Mouse (Mus musculus) forebrain, embryonic 11.5 days (tissue): ENCODE data around the gene Hdc. TPM values are rescaled to one million over a fixed set of nuclear protein-coding genes. Genes with fewer than 3 reads are reported as not detected.

Experiments used
- ATAC-seq: fragments of 200-750 bp; cut with Nextera tagmentation; replicated peaks from 2 replicates; pipeline ENCODE4 v1.8.0; 2017; ENCODE audit warnings: moderate TSS enrichment; ENCODE audit not compliant: low FRiP score
- DNase-seq: peaks from one replicate; pipeline ENCODE4 v3.0.0-alpha.2; 2017; ENCODE audit warnings: low spot score
- H3K27ac ChIP-seq: fragments of 300-500 bp; sonication (generic); 2 replicates; pipeline ENCODE4 v1.5.1; 2014; ENCODE audit warnings: low read depth, low read length
- H3K27me3 ChIP-seq: fragments of 300-500 bp; sonication (generic); 2 replicates; pipeline ENCODE4 v1.6.1; 2014; ENCODE audit warnings: mild to moderate bottlenecking, low read length, mixed read lengths; ENCODE audit not compliant: control insufficient read depth, insufficient read depth
- H3K36me3 ChIP-seq: fragments of 300-500 bp; sonication (generic); 2 replicates; pipeline ENCODE4 v1.6.1; 2014; ENCODE audit warnings: mild to moderate bottlenecking, low read length, moderate library complexity, mixed read lengths; ENCODE audit not compliant: control insufficient read depth, insufficient read depth
- H3K4me1 ChIP-seq: fragments of 300-500 bp; sonication (generic); replicated peaks from 2 replicates; pipeline ENCODE4 v1.6.1; 2014; ENCODE audit warnings: low read length, mixed read lengths; ENCODE audit not compliant: control insufficient read depth, insufficient read depth
- H3K4me2 ChIP-seq: fragments of 300-500 bp; sonication (generic); 2 replicates; pipeline ENCODE4 v1.6.1; 2014; ENCODE audit warnings: low read depth, mild to moderate bottlenecking, low read length, moderate library complexity, mixed read lengths; ENCODE audit not compliant: severe bottlenecking
- H3K4me3 ChIP-seq: fragments of 300-500 bp; sonication (generic); 2 replicates; pipeline ENCODE4 v1.5.1; 2014; ENCODE audit warnings: low read depth, low read length
- H3K9ac ChIP-seq: fragments of 300-500 bp; sonication (generic); 2 replicates; pipeline ENCODE4 v1.6.1; 2014; ENCODE audit warnings: low read length
- H3K9me3 ChIP-seq: fragments of 300-500 bp; sonication (generic); 2 replicates; pipeline ENCODE4 v1.6.1; 2016; ENCODE audit warnings: low read length, mixed read lengths; ENCODE audit not compliant: control insufficient read depth
- WGBS: fragments of 180-500 bp; shearing (Covaris S2); extraction: QIAGEN DNeasy Blood & Tissue Kit; methylation state at CpG from one replicate; pipeline ENCODE4 v1.1.7; 2014; 5-methylcytosine and 5-hydroxymethylcytosine counted together
- polyA plus RNA-seq: library from polyadenylated mRNA; unstranded; fragments of >200 nt; fragmentation: Nextera tagmentation; extraction: Ambion mirVana; gene quantifications from 2 replicates; pipeline ENCODE4 v1.2.1, GENCODE M21; 2014

Hdc gene
- 0.72 and 0.75 TPM in 2 replicates for polyA plus RNA-seq

DNA sequence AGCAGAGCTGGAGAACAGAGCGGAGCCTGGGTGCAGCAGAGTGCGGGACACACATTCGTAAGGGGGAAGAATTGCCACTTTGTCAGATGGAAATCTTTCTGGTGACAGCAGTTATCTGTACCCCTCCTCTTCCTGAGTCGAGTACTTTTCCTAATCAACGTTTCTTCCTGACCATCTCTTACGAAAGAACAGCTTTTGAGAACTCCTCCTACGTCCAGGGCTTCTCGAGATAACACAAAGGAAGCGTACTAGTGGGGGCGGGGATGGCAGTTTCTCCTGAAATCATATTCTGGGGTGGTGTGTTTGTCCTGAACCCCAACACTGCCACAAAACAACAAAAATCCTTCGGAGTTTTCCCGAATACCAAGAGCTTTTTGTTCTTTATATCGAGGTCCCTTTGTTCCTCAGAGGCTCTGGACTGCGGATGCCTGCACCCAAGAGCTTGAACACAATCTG, at the start of gene Hdc:
Gene Hdc (minus strand): TSS at position 51 of the 456 bp plus-strand sequence.
- Histone ChIP-seq H3K4me2 (no peak within 1 kb of the TSS), H3K27me3 (no peaks in the 10 kb centered on the region), H3K9me3 (no peaks in the 10 kb centered on the region), H3K4me1 (0 out of 2 replicates have a peak, but pooled peaks cover 1% of the 10 kb centered on the region), H3K9ac (no peak within 1 kb of the TSS), H3K4me3 (no peak within 1 kb of the TSS), H3K27ac (no peak within 1 kb of the TSS), H3K36me3 (no peaks in the 10 kb centered on the region)
- ATAC-seq (no peak), DNase-seq (no peak)
- 76% methylated on average over 14 of the region's 14 CpGs for WGBS

DNA sequence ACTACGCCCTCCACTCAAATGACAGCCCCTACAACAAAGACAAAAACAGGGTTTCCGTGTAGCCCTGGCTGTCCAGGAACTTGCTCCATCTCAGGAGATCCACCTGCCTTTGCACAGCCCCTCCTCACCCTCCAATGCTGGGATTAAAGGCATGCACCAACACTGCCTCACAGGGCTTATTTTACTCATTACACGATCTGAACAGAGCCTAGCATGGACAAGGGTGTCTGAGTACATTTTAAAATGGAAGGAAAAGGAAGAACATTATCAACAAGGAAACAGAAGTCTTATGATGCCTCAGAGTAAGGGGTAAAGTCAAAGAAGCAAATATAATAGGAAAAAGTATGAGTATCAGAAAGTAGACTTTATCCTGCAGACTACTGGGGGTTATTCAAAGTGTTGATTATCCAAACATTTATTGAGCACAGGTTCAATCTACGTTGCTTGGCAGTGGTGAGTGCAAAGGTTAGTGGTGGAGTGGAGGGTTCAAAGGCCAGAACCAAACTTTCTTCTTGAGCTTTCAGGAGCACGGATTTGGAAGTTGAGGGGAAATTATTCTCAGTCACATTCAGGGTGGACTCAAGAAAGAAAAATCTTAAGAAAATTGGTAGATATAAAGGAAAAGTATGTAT, 49.6 kb upstream of the Hdc start:
- 91% methylated on average over 5 of the region's 5 CpGs for WGBS
- Histone ChIP-seq H3K4me2 (no peak overlapping the region), H3K36me3 (no peaks in the 10 kb centered on the region), H3K27me3 (no peaks in the 10 kb centered on the region), H3K4me1 (0 out of 2 replicates have a peak, but pooled peaks cover 3% of the 10 kb centered on the region), H3K27ac (no peak overlapping the region), H3K9ac (no peak overlapping the region), H3K4me3 (no peak overlapping the region), H3K9me3 (no peaks in the 10 kb centered on the region)
- DNase-seq (no peak), ATAC-seq (no peak)

DNA sequence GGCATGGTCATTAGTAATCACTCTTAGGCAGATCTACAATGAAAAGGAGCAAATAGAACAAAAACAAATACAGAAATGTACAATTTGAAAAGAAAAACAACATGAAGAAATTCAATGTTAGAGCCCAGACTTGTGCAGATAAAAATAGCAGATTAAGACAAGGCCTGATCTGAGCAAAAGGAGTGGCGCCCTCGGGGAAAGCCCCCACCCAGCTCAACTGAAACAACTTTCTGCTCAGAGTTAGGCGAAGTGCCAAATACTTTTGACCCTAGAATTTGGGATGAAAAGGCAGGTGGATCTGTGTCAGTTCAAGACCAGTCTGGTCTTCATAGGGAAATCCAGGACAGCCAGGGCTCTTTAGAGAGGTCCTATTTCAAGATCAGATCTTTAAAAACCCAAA, 46.9 kb upstream of the Hdc start:
- Histone ChIP-seq H3K4me3 (no peak overlapping the region), H3K9me3 (no peaks in the 10 kb centered on the region), H3K27me3 (no peaks in the 10 kb centered on the region), H3K4me1 (no peaks in the 10 kb centered on the region), H3K4me2 (no peak overlapping the region), H3K36me3 (no peaks in the 10 kb centered on the region), H3K27ac (no peak overlapping the region), H3K9ac (no peak overlapping the region)
- DNase-seq (no peak), ATAC-seq (no peak)
- 96% methylated on average over 3 of the region's 3 CpGs for WGBS

DNA sequence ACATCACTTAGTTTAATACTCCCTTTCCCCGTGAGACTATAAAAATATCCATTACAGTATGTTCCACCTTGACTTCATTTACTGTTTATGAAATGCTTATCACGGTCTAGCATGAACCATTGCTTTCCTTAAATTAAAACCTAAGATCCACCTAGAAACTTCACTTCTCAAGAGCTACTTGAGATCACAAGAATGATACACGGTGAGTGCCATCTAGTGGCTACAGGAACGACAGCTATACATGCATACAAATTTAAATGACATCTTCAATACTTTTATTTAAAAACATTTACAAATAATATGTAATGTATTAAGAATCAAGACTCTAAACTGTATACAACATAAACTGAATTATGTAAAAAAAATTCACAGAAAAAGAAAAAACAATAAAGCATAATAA, 44.4 kb upstream of the Hdc start:
- DNase-seq (no peak), ATAC-seq (no peak)
- H3K4me2 ChIP-seq: no peak overlapping the region
- no peaks in the 10 kb centered on the region for H3K9me3 ChIP-seq
- H3K4me3 ChIP-seq: no peak overlapping the region
- no peaks in the 10 kb centered on the region for H3K27me3 ChIP-seq
- 69% methylated on average over 4 of the region's 4 CpGs for WGBS
- H3K36me3 ChIP-seq: no peaks in the 10 kb centered on the region
- H3K4me1 ChIP-seq: no peaks in the 10 kb centered on the region
- H3K27ac ChIP-seq: no peak overlapping the region
- H3K9ac ChIP-seq: no peak overlapping the region

DNA sequence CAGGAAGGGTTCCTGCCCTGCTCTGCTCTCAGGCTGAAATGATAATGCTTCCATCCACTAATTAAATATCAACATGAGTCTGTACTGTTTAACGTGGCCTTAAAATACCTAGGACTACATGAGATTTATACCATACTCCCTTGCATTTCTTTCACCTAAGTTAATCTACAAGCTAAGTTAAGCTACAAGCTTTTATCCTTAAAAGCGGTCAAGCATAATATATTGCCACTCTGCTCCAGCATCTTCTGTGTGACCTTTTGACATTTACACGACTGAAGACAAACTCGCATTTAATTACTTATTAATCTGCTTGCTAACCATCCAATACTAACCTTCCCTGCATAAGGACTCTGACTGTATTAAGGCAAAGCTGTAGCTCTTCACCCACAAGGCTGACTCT, 33.8 kb upstream of the Hdc start:
- H3K27ac ChIP-seq: no peak overlapping the region
- WGBS: 86% methylated on average over 4 of the region's 4 CpGs
- no peaks in the 10 kb centered on the region for H3K27me3 ChIP-seq
- no peak for ATAC-seq
- peaks cover 2% of the 10 kb centered on the region; the same call in 1 of the 2 replicates for H3K36me3 ChIP-seq
- no peaks in the 10 kb centered on the region for H3K9me3 ChIP-seq
- no peaks in the 10 kb centered on the region for H3K4me1 ChIP-seq
- no peak for DNase-seq
- no peak overlapping the region for H3K4me3 ChIP-seq
- no peak overlapping the region for H3K9ac ChIP-seq
- H3K4me2 ChIP-seq: no peak overlapping the region

DNA sequence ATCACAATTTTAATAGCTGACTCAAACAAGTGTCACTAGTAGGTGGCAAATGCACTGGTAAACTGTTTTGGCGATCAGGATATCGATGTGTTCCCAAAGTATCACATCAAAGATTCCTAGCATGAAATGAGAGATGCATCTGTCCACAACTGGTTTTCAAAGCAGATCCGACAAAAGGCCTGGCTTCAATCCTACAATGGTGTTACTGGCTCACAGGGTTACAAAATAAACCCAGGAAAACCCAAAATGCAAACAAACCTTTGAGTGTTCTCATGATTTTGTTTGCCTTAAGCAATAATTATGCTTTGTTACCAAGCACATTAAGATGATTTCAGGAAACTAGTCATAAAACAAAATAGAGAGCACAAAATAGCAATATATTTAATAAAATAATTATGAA, 28.7 kb upstream of the Hdc start:
- Histone ChIP-seq H3K4me2 (no peak overlapping the region), H3K9ac (no peak overlapping the region), H3K27ac (no peak overlapping the region), H3K9me3 (no peaks in the 10 kb centered on the region), H3K4me1 (no peaks in the 10 kb centered on the region), H3K4me3 (no peak overlapping the region), H3K27me3 (no peaks in the 10 kb centered on the region), H3K36me3 (peaks cover 5% of the 10 kb centered on the region; the same call in 1 of the 2 replicates)
- ATAC-seq (no peak), DNase-seq (no peak)
- 94% methylated on average over 3 of the region's 3 CpGs for WGBS

DNA sequence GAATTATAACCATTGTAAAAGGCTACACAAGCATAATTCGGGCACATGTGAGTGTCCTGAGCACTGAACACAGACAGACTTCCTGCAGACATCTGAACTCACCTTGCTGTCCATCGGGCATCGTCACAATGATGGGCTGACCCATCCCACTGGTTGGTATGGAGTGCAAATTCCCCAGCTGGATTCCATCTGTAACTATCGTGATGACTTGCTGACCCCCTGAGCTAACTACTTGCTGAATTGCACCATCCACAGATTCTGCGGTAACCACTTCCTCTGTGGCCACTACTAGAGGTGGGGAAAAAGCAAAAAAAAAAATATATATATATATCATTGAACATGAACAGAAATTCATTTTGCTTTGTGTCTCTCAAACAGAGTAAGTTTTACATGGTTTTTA, 27.4 kb upstream of the Hdc start:
- no peak for ATAC-seq
- 96% methylated on average over 5 of the region's 5 CpGs for WGBS
- H3K27ac ChIP-seq: no peak overlapping the region

DNA sequence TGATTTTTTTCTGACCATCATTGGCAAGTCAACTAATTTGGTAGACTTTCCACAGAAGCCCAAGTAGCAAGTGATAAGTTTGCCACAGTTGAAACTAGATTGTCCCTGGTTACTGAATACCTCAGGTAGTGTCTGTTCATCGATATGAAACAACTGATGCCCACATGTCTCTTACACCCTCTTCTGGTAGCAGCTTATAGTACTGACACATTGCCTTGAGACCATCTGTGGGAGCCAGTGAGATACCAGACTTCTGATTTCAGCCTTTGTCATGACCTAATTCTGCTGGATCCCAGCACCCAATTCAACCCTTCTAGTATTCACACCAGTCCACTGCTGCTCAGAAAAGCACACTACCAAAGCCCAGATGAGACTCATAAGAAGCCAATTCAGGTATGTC, 25.7 kb upstream of the Hdc start:
- no peak overlapping the region for H3K4me3 ChIP-seq
- ATAC-seq: no peak
- no peak overlapping the region for H3K9ac ChIP-seq
- no peak for DNase-seq
- H3K4me1 ChIP-seq: no peaks in the 10 kb centered on the region
- H3K27ac ChIP-seq: no peak overlapping the region
- WGBS: 97% methylated on average over 1 of the region's 1 CpGs
- H3K27me3 ChIP-seq: no peaks in the 10 kb centered on the region
- H3K36me3 ChIP-seq: peaks cover 15% of the 10 kb centered on the region
- no peak overlapping the region for H3K4me2 ChIP-seq
- no peaks in the 10 kb centered on the region; the same call in 1 of the 2 replicates for H3K9me3 ChIP-seq

More for the DNA sequence above, 27.4 kb upstream of the Hdc start:
- H3K4me3 ChIP-seq: no peak overlapping the region
- H3K4me1 ChIP-seq: no peaks in the 10 kb centered on the region
- H3K4me2 ChIP-seq: no peak overlapping the region
- peaks cover 5% of the 10 kb centered on the region; the same call in 1 of the 2 replicates for H3K36me3 ChIP-seq
- no peaks in the 10 kb centered on the region for H3K27me3 ChIP-seq
- no peak overlapping the region for H3K9ac ChIP-seq
- DNase-seq: no peak
- H3K9me3 ChIP-seq: no peaks in the 10 kb centered on the region

DNA sequence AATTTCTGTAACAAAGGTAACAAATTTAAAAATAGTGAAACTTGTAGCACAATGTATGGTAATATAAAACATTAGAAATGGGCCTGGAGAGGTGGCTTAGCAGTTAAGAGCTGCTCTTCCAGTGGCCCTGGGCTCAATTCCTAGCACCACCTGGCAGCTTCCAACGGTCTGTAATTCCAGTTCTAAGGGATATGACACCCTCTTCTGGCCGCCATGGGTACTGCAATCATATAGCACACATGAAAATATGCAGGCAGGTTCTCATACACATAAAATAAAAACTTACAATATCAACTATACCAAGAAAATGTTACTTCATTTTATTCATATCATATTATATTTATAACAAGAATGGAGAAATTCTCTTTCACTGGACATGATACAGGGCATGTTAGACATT, 21.2 kb upstream of the Hdc start:
- 91% methylated on average over 2 of the region's 2 CpGs for WGBS
- H3K9ac ChIP-seq: no peak overlapping the region
- no peak for DNase-seq
- no peak for ATAC-seq
- H3K4me1 ChIP-seq: no peaks in the 10 kb centered on the region
- no peak overlapping the region for H3K4me2 ChIP-seq
- no peak overlapping the region for H3K27ac ChIP-seq
- peaks cover 13% of the 10 kb centered on the region for H3K36me3 ChIP-seq
- H3K9me3 ChIP-seq: no peaks in the 10 kb centered on the region; the same call in 1 of the 2 replicates
- H3K27me3 ChIP-seq: no peaks in the 10 kb centered on the region
- no peak overlapping the region for H3K4me3 ChIP-seq
